Mouse (Mus musculus) midbrain, embryonic 16.5 days (tissue): Measurements from ENCODE around the gene Serinc3. TPM values are rescaled to one million over a fixed set of nuclear protein-coding genes. Genes with fewer than 3 reads are reported as not detected.

Experiments used
- ATAC-seq: fragments of 200-750 bp; cut with Nextera tagmentation; 2 replicates; pipeline ENCODE4 v1.8.0; 2017; ENCODE audit warnings: moderate TSS enrichment
- H3K27ac ChIP-seq: fragments of 300-500 bp; sonication (generic); 2 replicates; pipeline ENCODE4 v1.5.1; 2014; ENCODE audit warnings: mild to moderate bottlenecking, low read length, mixed read lengths
- H3K27me3 ChIP-seq: fragments of 300-500 bp; sonication (generic); 2 replicates; pipeline ENCODE4 v1.6.1; 2014; ENCODE audit warnings: low read depth, low read length, mixed read lengths; ENCODE audit not compliant: control insufficient read depth, insufficient read depth
- H3K36me3 ChIP-seq: fragments of 300-500 bp; sonication (generic); 2 replicates; pipeline ENCODE4 v1.6.1; 2014; ENCODE audit warnings: mild to moderate bottlenecking, low read length, moderate library complexity, mixed read lengths; ENCODE audit not compliant: control insufficient read depth, insufficient read depth
- H3K4me1 ChIP-seq: fragments of 300-500 bp; sonication (generic); 2 replicates; pipeline ENCODE4 v1.6.1; 2014; ENCODE audit warnings: mild to moderate bottlenecking, low read length, mixed read lengths; ENCODE audit not compliant: control insufficient read depth, insufficient read depth
- H3K4me2 ChIP-seq: fragments of 300-500 bp; sonication (generic); 2 replicates; pipeline ENCODE4 v1.6.1; 2014; ENCODE audit warnings: mild to moderate bottlenecking, low read length, mixed read lengths
- H3K4me3 ChIP-seq: fragments of 300-500 bp; sonication (generic); 2 replicates; pipeline ENCODE4 v1.5.1; 2014; ENCODE audit warnings: low read depth, mild to moderate bottlenecking, low read length, moderate library complexity, mixed read lengths
- H3K9ac ChIP-seq: fragments of 300-500 bp; sonication (generic); 2 replicates; pipeline ENCODE4 v1.6.1; 2014; ENCODE audit warnings: low read depth, low read length, mixed read lengths
- H3K9me3 ChIP-seq: fragments of 300-500 bp; sonication (generic); replicated peaks from 2 replicates; pipeline ENCODE4 v1.6.1; 2014; ENCODE audit warnings: mild to moderate bottlenecking, low read length, mixed read lengths; ENCODE audit not compliant: control insufficient read depth, poor library complexity, severe bottlenecking
- WGBS: fragments of 180-500 bp; shearing (Covaris S2); extraction: QIAGEN DNeasy Blood & Tissue Kit; methylation state at CpG from one replicate; pipeline ENCODE4 v1.1.7; 2014; 5-methylcytosine and 5-hydroxymethylcytosine counted together
- polyA plus RNA-seq: library from polyadenylated mRNA; unstranded; fragments of >200 nt; fragmentation: Nextera tagmentation; extraction: Ambion mirVana; gene quantifications from 2 replicates; pipeline ENCODE4 v1.2.1, GENCODE M21; 2015

The Serinc3 gene
- polyA plus RNA-seq, 1 experiment from 2014 or later = 36.4 TPM

DNA sequence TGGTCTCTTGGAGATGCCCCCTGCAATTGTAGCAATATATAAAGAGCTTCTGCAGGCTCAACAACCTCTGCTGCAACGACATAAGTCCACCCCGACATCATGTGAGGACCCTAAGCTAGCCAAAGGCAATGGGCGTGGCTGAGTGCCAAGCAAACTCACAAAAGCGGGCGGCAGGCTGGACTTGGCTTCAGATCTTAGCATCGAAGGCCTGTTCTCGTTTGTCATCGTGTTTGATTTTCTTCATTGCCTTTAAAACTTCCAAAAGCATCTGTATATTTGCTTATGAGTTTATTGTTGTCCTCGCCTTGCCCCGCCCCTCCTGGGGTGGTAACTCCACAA, 60.9 kb downstream of the Serinc3 start:
- Histone ChIP-seq H3K27ac (no peak overlapping the region), H3K9me3 (no peaks in the 10 kb centered on the region), H3K4me1 (peaks cover 2% of the 10 kb centered on the region; the same call in 1 of the 2 replicates), H3K27me3 (no peaks in the 10 kb centered on the region), H3K4me2 (no peak overlapping the region), H3K36me3 (no peaks in the 10 kb centered on the region), H3K9ac (no peak overlapping the region), H3K4me3 (no peak overlapping the region)
- no peak for ATAC-seq
- 82% methylated on average over 10 of the region's 10 CpGs for WGBS

DNA sequence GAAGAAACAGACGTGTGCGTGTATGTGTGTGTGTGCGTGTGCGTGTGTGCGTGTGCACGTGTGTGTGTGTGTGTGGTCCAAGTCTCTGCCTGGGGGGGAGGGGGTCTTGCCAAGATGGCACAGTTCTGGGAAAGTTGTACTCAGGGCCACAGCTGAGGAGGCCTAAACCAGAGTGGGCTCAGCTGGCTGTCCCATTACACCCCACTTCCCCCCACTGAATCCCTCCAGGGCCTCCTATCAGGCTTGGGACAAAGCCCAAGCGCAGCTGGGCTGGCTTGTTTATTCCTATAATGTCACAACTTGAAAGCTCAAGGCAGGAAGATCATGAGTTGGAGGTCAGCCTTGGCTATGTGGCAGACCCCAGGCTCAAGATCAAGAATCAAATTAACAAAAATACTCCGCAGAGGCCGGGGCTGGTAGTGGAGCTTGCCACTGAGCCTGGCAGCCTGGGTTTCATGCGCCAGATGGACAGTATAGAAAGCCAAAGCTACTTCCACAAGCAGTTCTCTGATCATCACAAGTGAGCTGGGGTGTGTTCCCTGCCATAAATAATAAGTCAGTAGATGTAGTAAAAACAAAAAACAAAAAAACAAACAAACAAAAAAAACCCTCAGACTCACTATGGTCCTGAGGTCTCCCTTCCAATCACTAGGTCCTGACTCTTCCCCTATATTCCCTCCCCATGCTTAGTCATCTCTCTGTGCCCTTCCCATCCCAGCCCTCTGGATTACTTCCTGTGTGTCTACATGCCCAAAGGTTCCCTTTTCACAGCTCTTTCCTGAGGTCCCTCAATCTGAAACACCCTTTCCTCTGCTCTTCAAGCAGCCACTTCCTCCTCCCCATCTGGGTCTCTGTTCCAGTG, 61.5 kb downstream of the Serinc3 start:
- Histone ChIP-seq H3K36me3 (no peaks in the 10 kb centered on the region), H3K4me2 (no peak overlapping the region), H3K4me1 (peaks cover 2% of the 10 kb centered on the region; the same call in 1 of the 2 replicates), H3K27me3 (no peaks in the 10 kb centered on the region), H3K9ac (no peak overlapping the region), H3K4me3 (no peak overlapping the region), H3K27ac (no peak overlapping the region), H3K9me3 (no peaks in the 10 kb centered on the region)
- WGBS = 90% methylated on average over 10 of the region's 10 CpGs
- no peak for ATAC-seq

DNA sequence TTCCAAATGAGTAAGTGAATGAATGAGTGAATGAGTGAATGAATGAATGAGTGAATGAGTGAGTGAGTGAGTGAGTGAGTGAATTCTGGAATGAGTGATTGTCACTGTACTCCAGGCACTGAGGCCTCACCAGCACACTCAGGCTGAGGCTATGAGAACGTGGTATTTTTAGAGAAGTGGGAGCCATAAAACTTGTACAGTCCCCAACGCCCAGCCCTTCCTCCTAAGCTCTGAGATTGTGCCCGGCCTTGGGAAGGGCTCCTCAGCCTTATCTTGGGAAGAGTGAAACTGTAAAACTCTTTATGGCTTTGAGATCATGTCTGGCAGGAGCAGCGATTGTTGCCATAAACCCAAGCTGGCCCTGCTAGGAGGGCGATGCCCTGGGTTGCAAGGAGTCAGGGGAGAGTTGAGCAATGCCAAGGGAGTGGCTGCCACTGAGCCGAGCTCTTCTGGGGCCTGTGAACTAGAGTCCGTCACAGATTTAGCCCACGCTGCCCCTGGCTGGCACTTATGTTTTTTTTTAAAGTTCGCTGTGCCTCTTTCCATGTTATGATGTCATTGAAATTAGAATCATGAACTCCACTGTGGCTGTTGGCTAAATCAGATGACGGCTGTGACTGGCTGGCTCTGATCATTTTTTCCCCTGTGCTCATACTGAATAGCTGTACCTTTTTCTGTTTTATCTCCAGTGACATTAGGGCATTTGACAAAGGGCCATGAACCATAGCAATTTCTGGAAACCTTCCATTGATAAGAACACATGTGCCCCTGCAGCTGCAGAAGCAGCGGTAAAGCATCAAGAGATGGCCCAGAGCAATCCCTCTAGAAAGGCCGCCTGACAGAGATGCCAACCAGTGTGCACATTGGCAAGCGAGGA, 64.6 kb downstream of the Serinc3 start:
- H3K27ac ChIP-seq = no peak overlapping the region
- no peaks in the 10 kb centered on the region for H3K4me1 ChIP-seq
- H3K9ac ChIP-seq = no peak overlapping the region
- H3K27me3 ChIP-seq = no peaks in the 10 kb centered on the region
- ATAC-seq = no peak
- no peaks in the 10 kb centered on the region for H3K9me3 ChIP-seq
- no peak overlapping the region for H3K4me2 ChIP-seq
- no peaks in the 10 kb centered on the region for H3K36me3 ChIP-seq
- 80% methylated on average over 13 of the region's 13 CpGs for WGBS
- no peak overlapping the region for H3K4me3 ChIP-seq

DNA sequence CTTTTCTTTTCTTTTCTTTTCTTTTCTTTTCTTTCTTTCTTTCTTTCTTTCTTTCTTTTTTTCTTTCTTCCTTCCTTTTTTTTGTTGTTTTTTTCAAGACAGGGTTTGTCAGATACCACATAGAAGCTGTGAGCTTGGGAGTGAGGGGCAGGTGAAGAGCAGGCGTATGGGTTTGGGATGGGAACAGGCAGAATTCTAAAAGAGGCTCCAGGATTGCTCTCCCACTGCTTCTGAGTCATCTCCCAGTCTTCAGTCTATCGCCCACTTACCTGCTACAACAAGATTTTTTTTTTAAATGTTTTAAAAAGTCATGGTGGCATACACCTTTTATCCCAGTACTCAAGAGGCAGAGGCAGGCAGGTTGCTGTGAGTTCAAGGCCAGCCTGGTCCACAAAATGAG, 66.9 kb downstream of the Serinc3 start:
- no peak for ATAC-seq
- Histone ChIP-seq H3K9ac (no peak overlapping the region), H3K4me3 (no peak overlapping the region), H3K27ac (no peak overlapping the region), H3K36me3 (no peaks in the 10 kb centered on the region), H3K4me1 (no peaks in the 10 kb centered on the region), H3K9me3 (no peaks in the 10 kb centered on the region), H3K27me3 (no peaks in the 10 kb centered on the region), H3K4me2 (no peak overlapping the region)
- WGBS = 85% methylated on average over 2 of the region's 2 CpGs

DNA sequence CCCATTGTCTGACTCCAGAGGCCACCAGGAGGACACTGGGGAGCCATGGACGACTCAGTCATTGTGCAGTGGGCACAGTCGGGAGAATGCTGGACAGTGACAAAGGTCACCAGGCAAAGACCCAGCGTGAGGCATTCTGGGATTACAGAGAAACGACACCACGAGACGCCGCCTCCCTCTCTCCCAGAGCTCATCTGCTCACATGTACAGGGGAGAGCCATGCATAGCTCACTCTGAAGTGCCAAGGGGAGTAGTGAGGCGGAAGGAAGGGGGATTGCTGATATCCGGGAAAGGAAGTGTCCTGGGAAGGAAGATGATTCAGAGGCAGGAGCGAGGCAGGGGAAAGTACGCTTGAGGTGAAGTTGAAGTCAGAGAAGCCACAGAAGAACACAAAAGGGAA, 69.7 kb downstream of the Serinc3 start:
- Histone ChIP-seq H3K9ac (no peak overlapping the region), H3K4me3 (no peak overlapping the region), H3K36me3 (no peaks in the 10 kb centered on the region), H3K27me3 (no peaks in the 10 kb centered on the region), H3K4me1 (no peaks in the 10 kb centered on the region), H3K9me3 (no peaks in the 10 kb centered on the region), H3K27ac (no peak overlapping the region), H3K4me2 (no peak overlapping the region)
- 52% methylated on average over 11 of the region's 11 CpGs for WGBS
- ATAC-seq = no peak

DNA sequence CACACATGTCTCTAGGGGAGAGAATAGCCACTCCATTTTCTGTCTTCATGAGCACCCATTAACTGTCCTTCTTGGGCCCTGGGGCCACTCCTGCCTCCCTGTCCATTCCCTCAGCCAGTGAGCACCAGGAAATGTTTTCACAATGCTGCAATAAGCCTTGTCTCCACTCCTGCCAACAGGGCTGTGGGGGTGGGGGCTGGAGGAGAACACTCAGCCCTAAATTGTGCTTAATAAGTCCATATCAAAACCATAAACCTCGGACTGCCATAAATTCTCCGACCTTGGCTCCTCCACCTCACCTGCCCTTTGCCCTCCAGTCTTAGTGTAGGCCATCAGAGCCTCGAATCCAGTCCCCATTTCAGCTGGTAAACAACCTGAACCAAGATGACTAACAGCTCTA, 70.6 kb downstream of the Serinc3 start:
- Histone ChIP-seq H3K27me3 (no peaks in the 10 kb centered on the region), H3K9me3 (no peaks in the 10 kb centered on the region), H3K36me3 (no peaks in the 10 kb centered on the region), H3K4me1 (no peaks in the 10 kb centered on the region), H3K27ac (no peak overlapping the region), H3K4me2 (no peak overlapping the region), H3K9ac (no peak overlapping the region), H3K4me3 (no peak overlapping the region)
- WGBS = 80% methylated on average over 3 of the region's 3 CpGs
- ATAC-seq = no peak

Other genes starting within 250 kb of the Serinc3 start
- gene Jph2, start 247.1 kb downstream of the Serinc3 start, polyA plus RNA-seq = 0.82 and 1.1 TPM in 2 replicates
- gene Oser1, start 220.4 kb downstream of the Serinc3 start, polyA plus RNA-seq = 75.8 and 80.0 TPM in 2 replicates
- 145 and 148 TPM in 2 replicates for gene Gdap1l1, start 206.7 kb downstream of the Serinc3 start, polyA plus RNA-seq
- 16.9 and 17.5 TPM in 2 replicates for gene Fitm2, start 172.5 kb downstream of the Serinc3 start, polyA plus RNA-seq
- gene R3hdml, start 152.8 kb downstream of the Serinc3 start, polyA plus RNA-seq = 0.39 TPM in 1 of 2 replicates, not detected in the other
- not detected in 2 replicates for gene Hnf4a, start 138.3 kb downstream of the Serinc3 start, polyA plus RNA-seq
- gene Ttpal, start 42.8 kb downstream of the Serinc3 start, polyA plus RNA-seq = 43.7 and 48.7 TPM in 2 replicates
- 134 TPM in 2 replicates for gene Pkig, start 13.3 kb upstream of the Serinc3 start, polyA plus RNA-seq
- 4.0 and 4.4 TPM in 2 replicates for gene Ada, start 105.1 kb upstream of the Serinc3 start, polyA plus RNA-seq
- gene Ccn5, start 175.7 kb upstream of the Serinc3 start, polyA plus RNA-seq = 0.47 and 0.72 TPM in 2 replicates
- 0.17 and 0.33 TPM in 2 replicates for gene Kcnk15, start 208.5 kb upstream of the Serinc3 start, polyA plus RNA-seq